Mouse (Mus musculus): Measurements from ENCODE around the gene Irf2bpl.
A peak's percentile ranks its signal among the peaks of the same experiment; 100 is the strongest.

Gene Irf2bpl

DNA sequence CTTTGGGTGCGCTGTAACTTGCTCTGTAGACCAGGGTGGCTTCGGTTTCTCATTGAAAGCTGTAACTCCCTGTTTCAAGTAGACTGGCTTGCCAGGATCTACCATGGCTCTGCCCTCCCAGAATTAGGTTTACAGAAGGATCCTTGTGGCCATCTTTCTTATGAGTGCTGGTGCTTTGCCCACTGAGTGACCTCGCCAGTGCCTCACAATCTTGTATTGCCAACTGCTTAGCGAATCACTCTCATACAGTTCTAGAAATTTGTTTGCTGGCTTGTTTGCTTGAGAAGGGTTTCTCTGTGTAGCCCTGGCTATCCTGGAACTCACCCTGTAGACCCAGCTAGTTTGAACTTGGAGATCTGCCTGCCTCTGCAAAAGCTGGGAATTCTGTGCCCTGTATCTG lies 26.1 kb downstream of the Irf2bpl start:
- no peak for DNase-seq

DNA sequence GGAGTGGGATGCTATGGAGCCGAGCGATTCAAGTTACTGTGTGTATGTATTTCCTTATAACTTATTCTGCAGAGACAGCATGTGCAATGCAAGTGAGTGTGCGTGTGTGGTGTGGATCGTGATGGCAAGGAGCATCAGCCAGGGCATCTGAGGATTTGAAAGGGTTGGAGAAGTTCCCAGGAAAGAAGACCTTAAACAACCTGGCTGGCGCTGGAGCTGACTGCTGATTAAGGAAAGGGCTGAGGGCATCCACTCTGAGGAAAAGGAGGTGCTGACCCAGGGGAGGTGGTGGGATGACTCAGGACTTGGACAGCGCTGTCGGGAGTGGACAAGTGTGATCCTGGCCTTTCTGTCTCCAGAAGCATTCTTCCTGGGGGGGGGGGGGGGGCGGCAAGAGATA lies 27.3 kb downstream of the Irf2bpl start:
- no peak for DNase-seq

DNA sequence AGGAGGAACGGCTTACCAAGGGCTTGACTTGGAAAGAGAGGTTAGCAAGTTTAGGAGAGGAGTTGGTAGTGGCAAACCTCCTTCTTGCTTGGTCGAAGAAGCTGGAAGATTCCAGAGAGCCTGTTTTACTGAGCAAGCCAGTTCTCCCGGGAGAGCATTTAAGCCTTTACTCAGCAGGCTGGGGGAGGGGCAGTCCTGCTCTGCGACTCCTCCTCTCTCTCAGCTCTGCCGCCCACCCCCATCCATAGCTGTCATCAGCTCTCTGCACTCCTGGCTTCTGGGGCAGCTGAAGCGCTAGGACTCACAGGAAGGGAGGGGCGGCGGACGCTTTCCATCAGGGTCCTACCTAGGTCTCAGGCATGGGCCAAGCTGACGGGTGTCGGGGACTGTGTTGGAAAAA lies 28.9 kb downstream of the Irf2bpl start:
- peak; percentile 82 for DNase-seq

DNA sequence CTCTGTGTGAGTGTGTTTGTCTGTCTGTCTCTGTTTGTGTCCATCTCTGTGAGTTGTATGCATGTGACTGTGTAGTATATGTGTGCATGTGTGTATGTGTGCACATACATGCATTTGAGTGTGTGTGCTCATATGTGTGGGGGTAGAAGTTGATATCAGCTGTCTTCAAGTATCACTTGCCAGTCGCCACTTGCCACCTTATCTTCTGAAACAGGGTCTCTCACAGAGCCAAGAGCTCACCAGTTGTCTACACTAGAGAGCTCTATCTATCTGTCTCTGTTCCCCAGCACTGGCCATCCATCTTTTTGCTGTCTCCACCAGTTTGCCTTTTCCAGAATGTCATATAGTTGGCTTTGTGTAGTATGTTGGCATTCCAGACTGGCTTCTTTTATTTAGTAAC lies 31.1 kb downstream of the Irf2bpl start:
- no peak for DNase-seq

DNA sequence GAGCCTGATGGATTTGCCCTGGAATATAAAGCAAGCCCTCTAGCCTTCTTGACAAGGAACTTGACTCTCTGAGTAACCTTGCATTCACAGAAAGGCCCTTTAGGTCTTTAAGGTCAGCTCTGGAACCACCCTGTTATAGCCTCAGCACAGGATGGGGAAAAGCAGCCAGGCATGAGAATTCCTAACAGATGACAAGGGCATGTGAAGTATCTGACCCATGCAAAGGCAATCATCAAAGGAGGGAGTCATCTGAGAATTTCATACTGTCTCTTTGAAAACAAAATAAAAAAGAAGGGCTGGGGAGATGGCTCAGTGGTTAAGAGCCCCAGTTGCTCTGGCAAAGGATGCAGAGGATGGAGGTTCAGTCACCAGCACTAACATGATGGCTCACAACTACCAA lies 33.3 kb downstream of the Irf2bpl start:
- no peak for DNase-seq

DNA sequence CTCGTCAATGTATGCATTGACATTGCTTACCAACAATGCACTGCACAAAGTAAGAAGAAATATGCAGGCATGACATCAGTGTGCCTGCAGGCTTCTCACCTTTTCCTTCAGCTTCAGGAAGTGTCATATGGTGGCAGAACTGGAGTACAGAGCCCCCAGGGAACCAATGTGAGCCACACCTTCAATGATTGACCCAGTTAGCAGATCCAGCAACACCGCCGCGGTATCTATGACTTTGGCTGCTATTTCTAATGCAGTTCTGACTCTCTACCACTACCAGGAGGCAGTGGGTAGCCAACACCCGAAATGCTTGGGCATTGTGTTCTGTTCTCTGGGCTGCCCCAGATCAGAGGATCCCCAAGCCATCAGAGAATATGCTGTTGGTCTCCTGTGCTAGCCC lies 33.9 kb downstream of the Irf2bpl start:
- no peak for DNase-seq

DNA sequence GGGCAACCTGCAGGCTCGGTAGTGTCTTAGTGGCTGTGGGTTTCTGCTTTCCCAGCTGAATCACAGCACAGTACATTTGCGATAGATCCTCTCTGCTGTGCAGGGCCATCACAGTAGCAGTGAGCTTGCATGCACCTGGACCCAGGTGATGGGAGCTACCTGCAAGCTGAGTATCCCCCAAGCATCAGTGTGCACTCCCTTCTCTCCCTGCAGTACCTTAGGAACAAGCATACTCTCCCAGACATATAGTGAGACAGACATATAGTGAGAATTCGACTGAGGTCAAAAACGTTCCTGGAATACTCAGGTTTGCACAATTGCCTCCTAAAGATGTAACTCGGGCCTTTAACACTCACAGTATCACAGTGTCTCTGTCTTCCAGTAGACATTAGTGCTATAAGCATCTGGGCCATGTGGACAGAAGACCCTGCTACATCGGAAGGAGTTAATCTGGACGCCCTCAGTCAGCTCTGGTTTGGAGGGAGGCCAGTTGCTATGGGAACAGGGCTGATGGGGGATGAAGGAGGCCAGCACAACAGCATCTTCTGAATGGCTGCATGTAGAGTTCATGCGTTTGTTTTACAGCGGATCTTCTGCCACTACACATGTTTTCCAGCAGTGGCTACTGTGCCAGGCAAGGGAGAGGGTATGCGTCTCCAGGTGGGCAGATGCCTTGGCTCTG lies 34.5 kb downstream of the Irf2bpl start:
- no peak for DNase-seq

DNA sequence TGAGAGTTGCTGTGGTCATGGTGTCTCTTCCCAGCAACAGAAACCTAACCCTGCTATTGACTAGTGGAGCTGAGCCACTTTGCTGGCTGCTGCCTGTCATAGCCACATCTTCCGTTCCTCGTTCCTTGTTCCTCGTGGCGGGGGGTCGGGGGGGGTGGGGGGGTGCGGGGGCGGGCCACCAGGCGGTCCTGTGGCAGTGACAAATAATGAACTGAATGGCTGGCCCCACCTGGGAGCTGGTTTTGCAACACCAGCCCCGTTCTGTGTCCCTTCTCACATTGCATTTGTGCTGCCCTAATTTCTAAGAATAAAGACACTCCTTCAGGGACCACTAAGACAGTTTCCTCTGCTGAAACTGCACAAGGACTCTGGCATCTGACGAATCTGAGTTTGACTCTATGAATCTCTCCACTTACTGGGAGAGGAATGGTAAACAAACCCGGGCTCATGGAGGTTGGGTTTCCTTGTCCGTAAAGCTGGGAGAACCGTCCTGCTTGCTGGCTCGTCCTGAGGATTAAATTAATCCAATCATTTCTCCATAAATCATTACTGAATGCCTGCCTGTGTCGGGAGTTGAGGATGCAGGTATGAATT lies 41.6 kb downstream of the Irf2bpl start:
- no peak for DNase-seq

DNA sequence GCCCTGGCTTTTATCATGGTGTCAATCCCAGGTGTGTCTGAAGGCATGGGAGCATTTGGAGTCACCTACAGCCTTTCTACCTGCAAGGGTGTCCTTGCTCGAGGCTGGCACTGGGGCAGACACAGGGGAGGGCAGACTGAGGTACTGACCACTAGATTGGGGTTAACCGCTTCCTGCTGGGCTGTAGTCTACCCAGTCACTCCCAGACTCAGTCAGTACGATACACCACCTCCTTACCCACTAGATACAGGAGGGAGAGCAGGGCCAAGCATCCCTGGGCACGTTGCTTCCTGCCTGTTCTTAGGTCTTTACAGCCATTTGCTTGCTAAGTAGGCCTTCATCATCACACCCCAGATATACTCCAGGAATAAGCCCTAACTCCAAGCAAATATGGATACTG lies 44.1 kb downstream of the Irf2bpl start:
- DNase-seq: no peak

DNA sequence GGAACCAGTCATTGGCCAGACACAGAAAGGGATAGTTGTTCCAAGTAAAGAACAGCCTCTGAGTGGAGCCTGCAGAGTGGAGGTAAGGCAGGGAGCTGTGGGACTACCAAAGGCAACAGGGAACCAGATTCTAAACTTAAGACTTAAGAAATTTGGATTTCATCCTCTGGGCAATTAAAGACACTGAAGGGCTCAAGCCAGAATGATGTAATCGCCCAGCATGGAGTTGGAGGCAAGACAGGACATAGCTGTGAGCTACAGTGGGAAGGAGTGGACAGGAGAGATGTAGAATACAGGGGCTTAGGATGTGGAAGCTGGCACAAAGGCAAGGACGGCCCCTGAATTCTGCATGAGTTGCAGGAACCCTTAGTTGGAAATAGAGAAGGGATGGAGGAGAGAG lies 46.4 kb downstream of the Irf2bpl start:
- DNase-seq: no peak

DNA sequence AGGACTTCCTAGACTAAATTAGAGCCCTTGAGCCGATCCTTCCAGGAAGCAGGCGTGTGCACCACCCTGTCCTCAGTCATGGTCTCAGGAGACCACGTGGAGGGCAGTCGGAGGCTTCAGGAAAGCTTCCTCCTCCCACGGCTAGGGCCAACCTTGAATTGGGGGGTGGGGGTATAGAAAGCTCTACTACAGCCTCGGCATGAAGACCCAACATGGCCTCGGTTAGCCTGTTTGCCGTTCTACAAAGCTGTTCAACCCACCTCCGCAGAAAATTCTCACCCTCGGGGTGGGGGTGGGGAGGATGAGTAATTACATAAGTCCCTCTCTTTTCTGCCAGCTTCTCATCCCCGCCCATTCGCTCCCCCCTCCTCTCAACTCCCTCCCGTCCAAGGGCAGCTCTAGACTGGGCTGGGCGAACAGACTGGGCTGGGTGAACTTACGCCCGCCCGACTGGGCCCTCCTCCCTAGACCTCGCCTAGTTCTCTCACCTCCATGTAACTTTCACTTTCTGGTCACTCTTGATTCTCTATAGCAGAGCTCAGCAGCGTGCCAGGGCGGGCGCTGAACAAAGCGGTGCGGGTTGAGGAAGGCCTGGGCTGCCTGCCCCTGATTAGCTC lies 48.1 kb downstream of the Irf2bpl start:
- peak; percentile 92 for DNase-seq

DNA sequence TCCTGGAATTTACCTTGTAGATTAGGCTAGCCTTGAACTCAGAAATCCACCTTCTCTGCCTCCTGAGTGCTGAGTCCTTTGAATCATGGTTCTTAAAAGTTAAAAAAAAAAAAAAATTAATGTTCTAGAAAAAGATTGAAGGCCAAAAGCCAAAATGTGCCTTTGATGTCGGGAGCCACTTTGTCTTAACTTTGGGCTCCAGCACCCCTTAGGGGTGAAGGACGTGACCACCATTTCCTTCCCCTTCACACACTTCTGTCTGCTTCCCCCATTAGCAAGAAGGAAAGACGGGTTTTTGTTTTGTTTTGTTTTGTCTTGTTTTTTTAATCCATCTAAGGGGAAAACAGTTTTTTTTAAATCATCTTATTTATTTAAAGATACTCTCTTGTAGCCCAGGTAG lies 48.7 kb downstream of the Irf2bpl start:
- no peak for DNase-seq

DNA sequence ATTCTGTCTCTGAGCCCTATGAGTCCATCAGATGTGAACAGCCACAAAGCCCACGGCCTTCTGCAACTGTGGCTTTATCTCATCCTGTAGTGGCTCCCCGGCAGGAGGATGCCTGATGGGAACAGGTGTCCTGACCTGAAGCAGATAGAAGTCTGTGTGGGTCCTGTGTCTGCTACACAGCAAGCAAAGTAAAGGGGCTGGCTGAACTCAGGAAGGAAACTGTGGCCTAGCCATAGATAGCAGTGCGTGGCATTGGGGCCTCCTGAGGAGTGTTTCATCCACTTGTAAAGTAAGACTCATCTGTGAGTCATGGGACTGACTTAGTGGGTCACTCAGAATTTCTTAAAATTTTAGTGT lies 50.2 kb downstream of the Irf2bpl start:
- no peak for DNase-seq

DNA sequence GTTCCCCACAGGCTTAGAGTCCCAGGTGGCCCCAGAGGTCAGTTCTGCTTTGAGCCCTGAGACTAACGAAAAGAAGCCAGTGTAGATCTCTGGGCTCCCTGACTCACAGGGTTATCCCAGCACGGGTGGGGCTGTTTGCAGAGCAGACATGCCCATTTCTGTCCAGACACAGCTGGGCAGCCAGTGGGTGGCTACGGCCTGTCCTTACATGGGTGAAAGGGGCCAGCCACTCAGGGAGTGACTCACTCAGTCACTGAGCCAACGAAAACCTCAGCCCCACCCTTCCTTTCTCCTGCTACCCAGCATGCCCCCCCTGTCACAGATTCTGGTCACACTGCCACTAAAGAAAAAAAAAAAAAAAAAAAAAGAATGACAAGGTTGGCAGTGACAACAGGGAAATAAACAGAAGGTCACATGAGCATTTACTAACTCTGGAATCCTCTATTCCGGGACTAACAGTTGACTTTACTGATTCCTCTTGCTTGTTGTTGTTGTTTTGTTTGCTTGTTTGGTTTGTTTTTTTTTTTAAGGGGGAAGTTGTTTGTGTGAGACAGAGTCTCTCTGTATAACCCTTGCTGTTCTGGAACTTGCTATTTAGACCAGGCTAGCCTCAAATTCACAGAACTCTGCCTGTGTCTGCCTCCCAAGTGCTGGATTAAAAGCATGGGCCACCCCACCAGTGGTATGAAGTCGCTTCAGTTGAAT lies 50.7 kb downstream of the Irf2bpl start:
- DNase-seq: peak; percentile 86

DNA sequence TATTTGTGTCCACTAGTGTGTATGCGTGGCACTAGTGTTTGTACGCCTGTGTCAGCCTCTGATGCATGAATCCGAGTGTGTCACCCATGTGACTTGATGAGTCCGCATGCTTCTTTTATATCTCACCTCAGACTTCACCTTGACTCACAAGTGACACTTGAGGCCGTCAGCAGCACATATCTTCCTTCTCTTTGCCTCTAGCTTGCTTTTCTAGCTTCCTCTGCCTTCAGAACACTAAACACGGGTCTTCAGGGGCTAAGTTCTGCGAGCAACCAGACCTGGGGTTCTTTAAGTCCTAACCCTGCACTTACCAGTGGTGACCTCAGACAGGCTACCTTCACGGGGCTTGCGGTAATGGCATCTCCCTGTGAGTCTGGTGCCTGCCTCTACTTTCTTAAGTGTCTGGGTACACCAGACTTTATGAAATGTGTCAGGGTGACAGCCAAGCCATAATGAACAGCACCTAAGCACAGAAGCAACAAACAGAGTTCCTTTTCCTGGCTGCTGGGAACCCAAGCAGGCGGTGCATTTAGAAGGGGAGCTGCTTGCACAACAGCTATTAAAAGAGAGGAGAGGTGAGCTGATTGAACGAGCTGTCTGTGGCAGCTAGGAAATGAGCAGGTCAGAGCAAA lies 51.9 kb downstream of the Irf2bpl start:
- DNase-seq: no peak

DNA sequence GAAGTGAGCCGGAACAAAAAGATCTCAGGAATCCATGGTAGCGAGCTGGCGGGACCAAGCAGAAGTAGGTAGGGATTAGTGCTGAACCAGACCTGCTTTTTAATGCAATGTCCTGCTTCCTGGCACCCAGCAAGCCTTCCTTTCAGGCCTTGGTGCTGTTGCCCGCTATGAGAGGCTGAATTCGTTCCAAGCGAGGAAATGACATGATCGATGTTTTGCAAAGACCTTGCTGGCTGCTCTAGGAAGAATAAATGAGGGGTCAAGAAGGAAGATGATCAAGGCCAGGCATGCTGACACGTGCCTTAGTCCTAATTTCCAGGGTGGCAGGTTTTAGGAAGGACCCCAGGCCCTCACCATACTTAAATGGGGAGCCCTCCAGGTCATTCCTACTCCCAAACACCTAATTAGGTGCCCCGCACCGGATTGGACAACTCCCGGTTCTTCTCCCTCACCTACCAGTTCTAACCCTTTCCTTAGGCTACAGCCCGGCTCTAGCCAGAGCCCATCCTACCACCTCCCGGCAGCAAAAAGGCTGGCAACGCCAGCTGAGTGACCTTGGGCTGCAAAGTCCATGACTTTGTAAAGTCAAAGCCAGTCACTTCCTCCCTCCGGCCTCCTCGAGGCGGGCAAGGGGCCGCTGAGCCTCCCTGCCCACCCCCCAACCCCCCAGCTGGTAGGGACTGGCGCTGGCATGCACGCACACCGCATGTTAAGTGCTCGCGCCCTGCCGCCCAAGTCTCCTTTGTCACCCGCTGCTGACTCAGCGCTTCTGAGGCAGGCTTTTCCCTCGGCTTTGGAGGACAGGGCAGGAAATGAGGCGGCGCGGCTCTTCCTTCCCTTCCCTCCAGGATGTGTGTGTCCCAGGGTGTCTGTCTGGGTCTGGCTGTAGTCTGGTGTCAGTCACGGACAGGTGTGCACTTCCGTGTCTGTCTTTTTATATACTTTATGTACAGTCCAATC lies 52.7 kb downstream of the Irf2bpl start:
- peak; percentile 87 for DNase-seq

All from kidney, postnatal 14 days (tissue).